Mouse (Mus musculus) spleen, adult 2 months (tissue): ENCODE measurements around the gene Tbx20. TPM values are rescaled to one million over a fixed set of nuclear protein-coding genes. Genes with fewer than 3 reads are reported as not detected.

ENCODE experiments used
- DNase-seq, 2 experiments: peaks; one replicate each; pipeline versions ENCODE4 v3.0.0 to v3.0.0-alpha.2; 2012 to 2021; ENCODE audit warnings: low spot score in 2 of 2, low read depth in 1 of 2
- H3K27ac ChIP-seq: fragments of 200-500 bp; 2 replicates; pipeline ENCODE4 v1.5.1; 2012; ENCODE audit warnings: low read length, inconsistent platforms; ENCODE audit not compliant: insufficient read depth
- H3K27me3 ChIP-seq: fragments of 200-500 bp; 2 replicates; pipeline ENCODE4 v1.6.1; 2012; ENCODE audit warnings: mild to moderate bottlenecking, moderate library complexity, low read length, inconsistent platforms; ENCODE audit not compliant: control insufficient read depth, insufficient read depth
- H3K36me3 ChIP-seq: fragments of 200-500 bp; 2 replicates; pipeline ENCODE4 v1.6.1; 2012; ENCODE audit warnings: mild to moderate bottlenecking, low read length, inconsistent platforms; ENCODE audit not compliant: control insufficient read depth, insufficient read depth
- H3K4me1 ChIP-seq: fragments of 200-500 bp; 2 replicates; pipeline ENCODE4 v1.6.1; 2011; ENCODE audit warnings: inconsistent platforms; ENCODE audit not compliant: control insufficient read depth, insufficient read depth, insufficient read length
- H3K4me3 ChIP-seq: fragments of 200-500 bp; 2 replicates; pipeline ENCODE4 v1.5.1; 2011; ENCODE audit warnings: mild to moderate bottlenecking, inconsistent platforms; ENCODE audit not compliant: insufficient read depth, insufficient read length; ENCODE audit errors: extremely low read depth
- CTCF ChIP-seq: fragments of 200-500 bp; IDR thresholded peaks from 2 replicates; pipeline ENCODE4 v1.5.1; 2011; ENCODE audit warnings: mild to moderate bottlenecking, inconsistent platforms; ENCODE audit not compliant: insufficient read depth, insufficient read length, insufficient replicate concordance; ENCODE audit errors: extremely low read depth
- POLR2A ChIP-seq: fragments of 200-500 bp; IDR thresholded peaks from 2 replicates; pipeline ENCODE4 v1.6.1; 2011; ENCODE audit warnings: low read depth, low read length, inconsistent platforms
- WGBS: fragments of 180-500 bp; shearing (Covaris S2); methylation state at CpG from one replicate; pipeline ENCODE4 v1.1.7; 2018; 5-methylcytosine and 5-hydroxymethylcytosine counted together
- polyA plus RNA-seq: library from polyadenylated mRNA; depleted of rRNA; stranded (reverse); fragments of >200 nt; gene quantifications from 2 replicates; pipeline ENCODE4 v1.2.3, GENCODE M21; 2012

The Tbx20 gene
- polyA plus RNA-seq, 1 experiment: not detected

DNA sequence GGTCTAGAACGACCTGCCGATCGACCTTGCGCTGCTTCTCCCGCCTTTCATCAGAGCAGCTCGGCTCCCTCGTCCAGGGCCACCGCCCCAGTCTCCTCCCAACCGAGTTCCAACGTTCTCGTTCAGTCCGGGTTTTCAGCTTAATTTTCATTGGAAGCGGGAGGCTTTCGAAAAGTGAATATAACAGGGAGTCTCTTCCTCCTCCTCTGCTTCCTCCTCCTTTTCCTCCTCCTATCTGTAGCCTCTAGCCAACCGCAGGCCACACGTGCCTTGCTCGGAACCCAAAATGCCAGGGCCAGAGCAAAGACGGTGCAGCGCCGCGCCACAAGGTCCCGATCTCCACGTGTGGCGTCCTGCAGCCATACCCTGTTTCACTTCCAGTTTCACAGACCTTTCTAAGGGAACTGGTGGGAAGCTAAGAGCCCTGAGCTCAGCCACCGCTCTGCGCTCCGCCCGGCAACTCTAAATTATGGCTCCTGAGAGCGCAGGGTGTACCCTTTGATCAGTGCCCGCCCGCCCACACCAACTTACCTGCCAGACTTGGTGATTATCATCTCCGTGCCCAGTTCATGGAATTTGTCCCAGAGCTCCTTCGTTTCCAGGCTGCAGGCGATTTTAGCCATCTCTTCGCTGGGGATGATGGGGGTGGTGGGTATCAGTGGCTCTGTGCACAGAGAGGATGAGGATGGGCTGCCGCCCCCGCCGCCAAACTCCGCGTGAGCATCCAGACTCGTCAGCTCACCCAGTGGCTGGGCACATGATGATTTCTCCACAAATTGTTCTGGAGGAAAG, 3.8 kb downstream of the Tbx20 start:
- peaks cover 8% of the 10 kb centered on the region for H3K27me3 ChIP-seq
- H3K4me1 ChIP-seq: no peaks in the 10 kb centered on the region; the same call in 1 of the 2 replicates
- TF ChIP-seq CTCF: no peak
- TF ChIP-seq POLR2A: no peak
- H3K4me3 ChIP-seq: no peak overlapping the region
- no peak overlapping the region for H3K27ac ChIP-seq
- no peaks in the 10 kb centered on the region for H3K36me3 ChIP-seq
- no peak for DNase-seq
- 3% methylated on average over 41 of the region's 41 CpGs for WGBS

DNA sequence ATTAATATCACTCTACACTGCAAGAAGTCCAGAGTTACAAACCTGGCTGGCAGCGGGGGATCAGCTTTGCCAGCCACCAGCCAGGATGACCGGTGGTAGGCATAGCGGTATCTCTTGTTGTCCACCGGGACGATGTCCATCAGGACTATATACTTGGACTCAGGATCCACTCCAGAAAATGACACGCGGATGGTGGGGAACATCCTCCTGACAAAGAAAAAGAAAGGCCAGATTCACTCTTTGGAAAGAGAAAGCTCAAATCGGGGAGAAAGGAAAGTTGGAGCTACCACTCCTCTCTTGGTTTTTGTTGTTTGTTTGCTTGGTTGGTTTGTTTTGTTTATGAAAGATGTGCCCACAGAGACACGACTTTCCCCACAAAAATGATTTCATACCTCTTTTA, 4.5 kb downstream of the Tbx20 start:
- DNase-seq: no peak
- WGBS: 11% methylated on average over 9 of the region's 9 CpGs
- H3K27me3 ChIP-seq: peaks cover 8% of the 10 kb centered on the region
- TF ChIP-seq CTCF: no peak
- no peak for TF ChIP-seq POLR2A
- H3K36me3 ChIP-seq: no peaks in the 10 kb centered on the region
- H3K27ac ChIP-seq: no peak overlapping the region
- no peak overlapping the region for H3K4me3 ChIP-seq
- no peaks in the 10 kb centered on the region; the same call in 1 of the 2 replicates for H3K4me1 ChIP-seq

DNA sequence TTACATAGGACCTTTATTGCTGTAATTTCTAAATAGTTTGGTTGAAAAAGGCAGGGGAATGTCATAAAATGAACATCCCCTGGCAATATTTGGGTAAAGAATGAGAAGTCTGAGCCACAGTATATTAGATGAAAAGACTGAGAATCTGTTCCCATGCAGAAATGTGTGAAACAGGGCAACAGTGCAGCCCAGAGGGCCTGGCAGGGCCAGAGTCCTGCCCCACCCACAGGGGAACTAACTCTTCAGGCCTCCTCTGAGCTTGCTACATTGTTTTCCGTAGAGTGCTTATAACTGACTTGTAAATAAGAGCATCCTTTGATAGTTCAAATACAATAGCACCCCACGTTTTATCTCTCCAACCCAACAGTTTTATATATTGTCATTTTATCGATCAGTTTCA, 7.0 kb downstream of the Tbx20 start:
- TF ChIP-seq POLR2A: no peak
- no peak for TF ChIP-seq CTCF
- DNase-seq: no peak
- H3K27me3 ChIP-seq: peaks cover 2% of the 10 kb centered on the region; the same call in 1 of the 2 replicates
- 65% methylated on average over 3 of the region's 3 CpGs for WGBS
- no peak overlapping the region for H3K4me3 ChIP-seq
- H3K36me3 ChIP-seq: no peaks in the 10 kb centered on the region
- no peaks in the 10 kb centered on the region for H3K4me1 ChIP-seq
- no peak overlapping the region for H3K27ac ChIP-seq

DNA sequence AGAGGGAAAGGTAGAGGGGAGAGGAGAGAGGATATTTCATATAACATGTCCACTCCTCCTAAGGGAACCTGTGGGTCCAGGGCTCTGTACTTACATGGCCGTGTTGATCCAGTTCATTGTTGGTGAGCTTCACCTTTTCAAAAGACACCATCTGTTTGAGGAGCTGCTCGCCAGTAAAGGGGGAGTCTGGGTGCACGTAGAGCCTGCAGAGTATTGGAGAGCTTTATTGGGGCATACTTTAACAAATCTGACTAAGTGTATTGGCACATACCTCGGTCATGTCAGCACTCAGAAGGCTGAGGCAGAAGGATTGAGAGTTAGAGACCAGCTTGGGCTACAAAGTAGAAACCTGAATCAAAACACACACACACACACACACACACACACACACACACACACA, 8.5 kb downstream of the Tbx20 start:
- no peak for DNase-seq
- Histone ChIP-seq H3K4me3 (no peak overlapping the region), H3K4me1 (no peaks in the 10 kb centered on the region), H3K27ac (no peak overlapping the region), H3K27me3 (peaks cover 2% of the 10 kb centered on the region; the same call in 1 of the 2 replicates), H3K36me3 (no peaks in the 10 kb centered on the region)
- TF ChIP-seq POLR2A (no peak), CTCF (no peak)
- 65% methylated on average over 4 of the region's 4 CpGs for WGBS

DNA sequence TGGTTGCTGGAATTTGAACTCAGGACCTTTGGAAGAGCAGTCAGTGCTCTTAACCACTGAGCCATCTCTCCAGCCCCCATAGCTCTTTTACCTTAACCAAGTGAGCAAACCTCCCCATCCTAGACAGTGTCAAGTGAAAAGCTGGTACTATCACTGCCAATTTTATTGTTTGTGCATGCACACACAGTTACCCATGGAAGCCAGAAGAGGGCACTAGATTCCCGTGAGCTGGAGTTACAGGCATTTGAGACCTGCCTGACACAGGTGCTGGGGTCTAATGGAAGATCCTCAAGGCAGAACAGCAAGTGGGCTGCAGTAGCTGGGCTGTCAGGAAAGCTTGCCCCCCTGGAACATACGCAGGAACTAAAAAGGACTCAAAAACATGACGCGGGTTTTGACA, 13.6 kb downstream of the Tbx20 start:
- TF ChIP-seq CTCF: no peak
- TF ChIP-seq POLR2A: no peak
- no peak for DNase-seq
- Histone ChIP-seq H3K27ac (no peak overlapping the region), H3K4me1 (no peaks in the 10 kb centered on the region), H3K27me3 (no peaks in the 10 kb centered on the region), H3K36me3 (no peaks in the 10 kb centered on the region), H3K4me3 (no peak overlapping the region)
- WGBS: 45% methylated on average over 4 of the region's 4 CpGs

- no peak for DNase-seq
- TF ChIP-seq POLR2A (no peak), CTCF (no peak)
- Histone ChIP-seq H3K27ac (no peak overlapping the region), H3K4me1 (no peaks in the 10 kb centered on the region), H3K4me3 (no peak overlapping the region), H3K27me3 (no peaks in the 10 kb centered on the region), H3K36me3 (no peaks in the 10 kb centered on the region)
- WGBS: 88% methylated on average over 5 of the region's 5 CpGs
Observed at GRCm38 (mm10) chr9:24744958-24745357, 29.1 kb downstream of the Tbx20 start.

- Histone ChIP-seq H3K36me3 (no peaks in the 10 kb centered on the region), H3K4me1 (no peaks in the 10 kb centered on the region), H3K27me3 (no peaks in the 10 kb centered on the region), H3K27ac (no peak overlapping the region), H3K4me3 (no peak overlapping the region)
- no peak for TF ChIP-seq POLR2A
- TF ChIP-seq CTCF: no peak
- DNase-seq: no peak
Observed at GRCm38 (mm10) chr9:24701246-24701645, 72.9 kb downstream of the Tbx20 start.
